Mouse (Mus musculus) spleen, postnatal 4 days (tissue): ENCODE measurements at regions not wholly inside any gene's neighbourhood (a gene's known extent, or its start where the extent isn't known, plus 50 kb on each side); places are given as distances from the start of the nearest gene placed in this dataset.

Experiments
- DNase-seq, 2 experiments: peaks; one replicate each; pipeline ENCODE4 v3.0.0; 2022; ENCODE audit warnings: low spot score in 2 of 2

GRCm38 (mm10) chr1:61135597-61136545, 158.1 kb downstream of the Icos start:
- no peak for DNase-seq

GRCm38 (mm10) chr1:61137210-61137885, 159.6 kb downstream of the Icos start:
- no peak for DNase-seq

DNA sequence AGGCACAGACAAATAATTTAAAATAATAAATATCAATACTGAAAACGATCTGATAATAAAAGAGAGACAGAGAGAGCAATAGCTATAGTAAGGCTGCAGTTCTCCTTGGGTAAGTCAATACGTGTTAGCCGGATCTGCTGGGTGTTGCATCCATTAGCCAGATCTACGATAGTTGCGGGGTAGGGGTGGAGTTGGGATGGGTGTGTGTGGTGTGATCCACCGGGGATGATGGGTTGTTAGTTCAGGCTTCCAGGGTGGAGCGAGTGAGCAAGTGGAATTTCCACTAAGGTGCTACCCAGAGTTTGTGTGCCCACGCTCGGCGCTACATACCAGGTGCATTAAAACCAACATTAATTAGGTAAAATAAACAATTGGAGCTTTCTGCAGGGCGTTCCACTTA, 160.2 kb downstream of the Icos start:
- no peak for DNase-seq

GRCm38 (mm10) chr1:61139291-61139983, 161.7 kb downstream of the Icos start:
- peak in 1 of 2 experiments; percentile 61 for DNase-seq

GRCm38 (mm10) chr1:61139984-61140648, 162.4 kb downstream of the Icos start:
- DNase-seq, result no peak

GRCm38 (mm10) chr1:61140870-61141591, 163.3 kb downstream of the Icos start:
- no peak for DNase-seq

GRCm38 (mm10) chr1:61141592-61141930, 163.8 kb downstream of the Icos start:
- DNase-seq, result no peak

DNA sequence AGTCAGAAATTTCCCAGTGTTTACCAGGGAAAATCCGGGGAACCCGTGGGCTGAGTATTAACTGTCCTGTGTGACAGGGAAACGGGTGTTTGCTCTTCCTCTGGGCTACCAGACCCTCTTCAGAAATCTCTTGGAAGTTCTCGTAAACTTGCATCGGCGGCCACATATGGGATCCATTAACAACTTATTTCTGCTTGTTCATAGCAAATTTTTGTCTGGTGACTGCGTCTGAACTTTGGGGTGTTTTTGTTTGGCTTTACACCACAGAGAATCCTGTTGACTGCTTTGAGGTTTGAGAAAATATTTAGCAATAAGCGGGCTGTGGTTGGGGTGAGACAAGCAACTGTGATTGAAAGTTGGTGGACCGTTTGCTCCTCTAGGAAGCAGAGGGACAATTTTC, 164.2 kb downstream of the Icos start:
- no peak for DNase-seq

DNA sequence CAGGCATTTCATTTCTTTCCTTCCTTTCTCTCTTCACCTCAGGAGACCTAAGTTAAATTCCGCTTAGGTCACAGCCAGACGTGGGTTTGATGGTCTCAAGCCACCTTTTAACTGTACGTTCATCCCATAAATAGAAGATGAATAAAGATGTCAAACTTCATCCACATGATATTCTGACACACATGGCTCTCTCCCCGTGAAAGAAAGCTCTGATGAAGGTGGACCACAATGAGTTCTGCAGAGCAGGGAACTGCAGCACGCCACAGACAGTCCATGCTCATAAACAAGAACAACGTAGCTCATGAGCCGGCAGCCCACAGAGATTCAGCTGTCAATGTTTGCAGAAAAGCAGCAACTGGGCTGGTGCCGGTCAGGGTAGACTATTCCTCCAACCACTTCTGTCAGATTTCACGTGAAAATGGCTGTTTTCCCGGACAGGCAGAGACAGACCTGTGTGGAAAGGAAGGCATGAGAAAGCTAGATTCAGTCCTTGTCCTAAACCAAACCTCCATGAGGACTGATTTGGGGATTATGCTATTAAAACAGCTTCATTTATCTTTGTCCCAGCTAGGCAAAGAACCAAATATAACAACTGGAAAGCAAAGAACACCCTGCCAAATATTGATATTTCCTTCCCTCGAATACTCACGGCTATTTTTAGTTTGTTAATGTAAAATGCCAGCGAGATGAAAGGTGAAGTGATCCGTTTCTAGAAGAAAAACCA, 165.5 kb downstream of the Icos start:
- DNase-seq, result no peak

DNA sequence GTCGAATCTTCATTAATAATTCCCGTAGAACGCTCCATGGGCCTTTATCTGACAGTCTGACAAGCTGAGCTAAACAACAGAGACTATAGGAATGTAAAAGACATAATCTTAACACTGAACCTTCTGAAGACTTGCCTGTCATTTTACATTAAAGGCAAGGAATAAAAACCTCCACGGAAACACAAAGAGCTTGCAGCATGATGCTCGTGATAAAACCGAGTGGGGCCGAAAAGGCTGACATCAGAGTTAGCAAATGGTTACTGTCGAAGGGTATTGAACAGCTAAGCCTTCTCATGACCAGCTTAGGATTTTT, 166.0 kb downstream of the Icos start:
- no peak for DNase-seq

GRCm38 (mm10) chr1:61145013-61145412, 167.3 kb downstream of the Icos start:
- DNase-seq, result no peak

- DNase-seq, result no peak
Measured at GRCm38 (mm10) chr1:61145572-61145971, 167.8 kb downstream of the Icos start.

GRCm38 (mm10) chr1:61146222-61146723, 168.5 kb downstream of the Icos start:
- no peak for DNase-seq

GRCm38 (mm10) chr1:61151742-61152141, 174.0 kb downstream of the Icos start:
- DNase-seq, result no peak

GRCm38 (mm10) chr1:61152157-61152556, 174.4 kb downstream of the Icos start:
- DNase-seq, result no peak

- no peak for DNase-seq
Measured at GRCm38 (mm10) chr1:61154216-61154615, 176.5 kb downstream of the Icos start.

GRCm38 (mm10) chr1:61157271-61157670, 179.5 kb downstream of the Icos start:
- DNase-seq, result no peak

- no peak for DNase-seq
Measured at GRCm38 (mm10) chr1:61160505-61160904, 182.8 kb downstream of the Icos start.

- no peak for DNase-seq
Measured at GRCm38 (mm10) chr1:61164271-61164670, 186.5 kb downstream of the Icos start.

DNA sequence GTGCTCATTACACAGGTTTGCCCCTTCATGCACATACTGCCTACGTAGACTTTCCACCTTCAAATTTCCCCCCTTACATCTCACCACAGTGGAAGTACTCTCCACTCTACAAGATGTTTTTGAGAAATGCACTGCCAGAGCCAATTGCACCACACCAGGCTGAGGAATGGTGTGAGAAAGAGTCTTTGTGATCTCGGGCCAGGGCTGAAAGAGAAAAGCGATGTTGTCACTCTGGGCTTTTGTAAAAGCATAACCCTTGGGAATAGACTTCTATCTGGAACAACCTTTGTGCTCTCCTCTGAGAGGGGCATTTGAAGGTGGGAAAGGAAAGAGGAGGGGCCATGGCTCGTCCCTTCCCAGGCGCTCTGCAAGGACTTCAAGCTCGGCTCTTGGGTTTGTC, 194.2 kb downstream of the Icos start:
- DNase-seq, result no peak

- DNase-seq, result no peak
Measured at GRCm38 (mm10) chr1:61172946-61173345, 195.2 kb downstream of the Icos start.
